26 mouse cellular contexts compared by ENCODE assay signal in genomic region chr4:129050365-129050764, GRCm38 (mm10). TPM values are rescaled to one million over a fixed set of nuclear protein-coding genes. Genes with fewer than 3 reads are reported as not detected.
DNase-seq lines count a peak whose midpoint lies in the region; ATAC-seq and TF ChIP-seq lines count a peak whose summit lies in the region.
"Had no signal": no experiment of that assay in that cellular context is flagged by ENCODE, and none has a peak within 500 bp of the region (broad histone marks: within the 10 kb centered on the region; RNA-seq: fewer than 3 reads in every experiment).

No protein-coding gene starts in this region.

- H3K27ac ChIP-seq in liver, embryonic 12.5 days, result no peak overlapping the region
- no peak overlapping the region for H3K27ac ChIP-seq in liver, embryonic 11.5 days (ENCODE audit: low read depth, low read length)
- H3K27ac ChIP-seq in CH12.LX (ENCODE audit: insufficient read depth, low read depth), result no peak overlapping the region
- peak overlapping the region; percentile 98 for H3K27ac ChIP-seq in hindbrain, embryonic 14.5 days
- peak overlapping the region; percentile 98 for H3K27ac ChIP-seq in midbrain, postnatal 0 days (ENCODE audit: low read depth, low read length)
- H3K27ac ChIP-seq: kidney, embryonic 15.5 days; limb, embryonic 13.5 days; liver, embryonic 15.5 days had no signal

- no peak for TF ChIP-seq CTCF in CH12.LX (conservative IDR thresholded peaks at IDR 0.05 in 1 of 2, IDR thresholded peaks at IDR 0.05 in 1 of 2; ENCODE audit: low read depth in 2 of 2, low read length in 2 of 2)
- no peak for TF ChIP-seq CTCF in midbrain, postnatal 0 days (IDR thresholded peaks at IDR 0.05)

- H3K4me3 ChIP-seq in liver, embryonic 12.5 days, result no peak overlapping the region
- no peak overlapping the region for H3K4me3 ChIP-seq in liver, embryonic 11.5 days (ENCODE audit: low read depth, low read length)
- H3K4me3 ChIP-seq in CH12.LX (replicated peaks in 1 of 3; ENCODE audit: low read depth in 2 of 3, low read length in 2 of 3, poor library complexity in 1 of 3), result no peak overlapping the region
- no peak overlapping the region for H3K4me3 ChIP-seq in hindbrain, embryonic 14.5 days (replicated peaks; ENCODE audit: low read length)
- no peak overlapping the region for H3K4me3 ChIP-seq in midbrain, postnatal 0 days (ENCODE audit: low read depth, low read length)

- H3K36me3 ChIP-seq in liver, embryonic 12.5 days, result no peaks in the 10 kb centered on the region
- H3K36me3 ChIP-seq in liver, embryonic 11.5 days (ENCODE audit: control insufficient read depth, insufficient read depth, low read length), result no peaks in the 10 kb centered on the region
- peaks cover 0 to 7% of the 10 kb centered on the region in 2 experiments for H3K36me3 ChIP-seq in CH12.LX (replicated peaks in 1 of 2; ENCODE audit: control insufficient read depth in 1 of 2, insufficient read depth in 1 of 2, low read length in 1 of 2)
- no peaks in the 10 kb centered on the region for H3K36me3 ChIP-seq in hindbrain, embryonic 14.5 days (replicated peaks; ENCODE audit: control insufficient read depth, insufficient read depth)
- H3K36me3 ChIP-seq in midbrain, postnatal 0 days (ENCODE audit: insufficient read depth, low read length), result no peaks in the 10 kb centered on the region; the same call in 1 of the 2 replicates
- H3K36me3 ChIP-seq: kidney, embryonic 15.5 days; limb, embryonic 13.5 days; liver, embryonic 15.5 days had no signal

- in situ Hi-C loops in CH12.LX (cut with MboI; ENCODE audit: low pct_ligation_motif_present, low pct_unique_long_range_greater_than_20kb, low sequenced_read_pairs), result no loop called here

- H3K27me3 ChIP-seq in liver, embryonic 12.5 days (replicated peaks), result peaks cover 57% of the 10 kb centered on the region
- H3K27me3 ChIP-seq in liver, embryonic 11.5 days (replicated peaks; ENCODE audit: control insufficient read depth, insufficient read depth, low read length), result peaks cover 48% of the 10 kb centered on the region
- H3K27me3 ChIP-seq in CH12.LX (replicated peaks), result no peaks in the 10 kb centered on the region
- peaks cover 14% of the 10 kb centered on the region for H3K27me3 ChIP-seq in hindbrain, embryonic 14.5 days (ENCODE audit: control insufficient read depth, insufficient read depth, low read length)
- H3K27me3 ChIP-seq in midbrain, postnatal 0 days (ENCODE audit: insufficient read depth, low read length), result no peaks in the 10 kb centered on the region

- 65% methylated on average over 4 of the region's 4 CpGs for WGBS in liver, embryonic 12.5 days (ENCODE audit: insufficient replicate concordance)
- WGBS in liver, embryonic 11.5 days, result 74% methylated on average over 4 of the region's 4 CpGs
- 70% methylated on average over 4 of the region's 4 CpGs for WGBS in hindbrain, embryonic 14.5 days
- WGBS in midbrain, postnatal 0 days, result 67% methylated on average over 4 of the region's 4 CpGs

- no peak for TF ChIP-seq RAD21 in CH12.LX (IDR thresholded peaks at IDR 0.05; ENCODE audit: low read depth, low read length)

- H3K4me2 ChIP-seq in liver, embryonic 12.5 days, result peak overlapping the region; percentile 55; the same call in 1 of the 2 replicates
- H3K4me2 ChIP-seq in liver, embryonic 11.5 days, result no peak overlapping the region
- H3K4me2 ChIP-seq in CH12.LX (ENCODE audit: insufficient read depth, low read depth, poor library complexity, severe bottlenecking), result no peak overlapping the region
- peak overlapping the region; percentile 70 for H3K4me2 ChIP-seq in hindbrain, embryonic 14.5 days (replicated peaks)
- no peak overlapping the region for H3K4me2 ChIP-seq in midbrain, postnatal 0 days (ENCODE audit: low read depth, low read length, poor library complexity, severe bottlenecking)

- no peak for TF ChIP-seq POLR2A in CH12.LX (IDR thresholded peaks at IDR 0.05; ENCODE audit: low read depth, low read length)

- H3K9ac ChIP-seq in liver, embryonic 12.5 days, result no peak overlapping the region
- no peak overlapping the region for H3K9ac ChIP-seq in liver, embryonic 11.5 days (ENCODE audit: low read depth, low read length)
- no peak overlapping the region for H3K9ac ChIP-seq in CH12.LX (ENCODE audit: insufficient read depth, low read depth)
- H3K9ac ChIP-seq in hindbrain, embryonic 14.5 days, result no peak overlapping the region; the same call in 1 of the 2 replicates
- H3K9ac ChIP-seq in midbrain, postnatal 0 days (replicated peaks; ENCODE audit: low read length, poor library complexity, severe bottlenecking), result 0 out of 2 replicates have a peak overlapping the region, but pooled peaks have one; percentile 69
- H3K9ac ChIP-seq: kidney, embryonic 15.5 days had no signal

- no peak for ATAC-seq in liver, embryonic 12.5 days
- no peak for ATAC-seq in liver, embryonic 11.5 days (replicated peaks; ENCODE audit: low FRiP score)
- no peak for ATAC-seq in hindbrain, embryonic 14.5 days (ENCODE audit: low FRiP score)
- ATAC-seq in midbrain, postnatal 0 days (ENCODE audit: low FRiP score), result no peak
- ATAC-seq: forebrain, embryonic 16.5 days; intestine, embryonic 16.5 days had no signal

- TF ChIP-seq EP300 in CH12.LX (IDR thresholded peaks at IDR 0.05; ENCODE audit: low read length), result no peak

- DNase-seq in liver, embryonic 11.5 days (ENCODE audit: low spot score), result no peak
- DNase-seq in CH12.LX (ENCODE audit: extremely low read depth), result no peak
- DNase-seq in hindbrain, embryonic 14.5 days (ENCODE audit: low spot score), result no peak
- no peak for DNase-seq in midbrain, postnatal 0 days (ENCODE audit: low spot score)
- DNase-seq in kidney, adult 9 months, result no peak
- no peak for DNase-seq in right cerebral cortex, postnatal 4 days
- DNase-seq: adrenal gland, postnatal 10 days; B cell, adult 2 months; gastrocnemius, postnatal 14 days; heart, adult 11 months; kidney, postnatal 36 days; lung, postnatal 4 days; spleen, adult 18-20 months; thymus, postnatal 14 days had no signal

- no peaks in the 10 kb centered on the region for H3K9me3 ChIP-seq in liver, embryonic 12.5 days (replicated peaks)
- no peaks in the 10 kb centered on the region for H3K9me3 ChIP-seq in liver, embryonic 11.5 days (ENCODE audit: control insufficient read depth, low read length)
- no peaks in the 10 kb centered on the region for H3K9me3 ChIP-seq in CH12.LX (replicated peaks; ENCODE audit: low read length)
- no peaks in the 10 kb centered on the region for H3K9me3 ChIP-seq in hindbrain, embryonic 14.5 days (ENCODE audit: control insufficient read depth, low read length)
- H3K9me3 ChIP-seq in midbrain, postnatal 0 days (ENCODE audit: low read length), result no peaks in the 10 kb centered on the region
- H3K9me3 ChIP-seq: kidney, embryonic 15.5 days; limb, embryonic 13.5 days; liver, embryonic 15.5 days had no signal

- H3K4me1 ChIP-seq in liver, embryonic 12.5 days, result peaks cover 54% of the 10 kb centered on the region
- H3K4me1 ChIP-seq in liver, embryonic 11.5 days (replicated peaks; ENCODE audit: control insufficient read depth, insufficient read depth, low read length), result peaks cover 36% of the 10 kb centered on the region
- H3K4me1 ChIP-seq in CH12.LX (ENCODE audit: control insufficient read depth in 1 of 2, insufficient read depth in 2 of 2), result peaks cover 6 to 34% of the 10 kb centered on the region in 2 experiments; a peak in 3 of 4 replicates
- H3K4me1 ChIP-seq in hindbrain, embryonic 14.5 days (replicated peaks; ENCODE audit: control insufficient read depth, insufficient read depth, low read length), result peaks cover 21% of the 10 kb centered on the region
- H3K4me1 ChIP-seq in midbrain, postnatal 0 days (ENCODE audit: insufficient read depth, low read length), result peaks cover 4% of the 10 kb centered on the region; the same call in 1 of the 2 replicates

- dilution Hi-C loops in CH12.LX (cut with MboI; ENCODE audit: extremely low pct_ligation_motif_present, extremely low pct_unique_long_range_greater_than_20kb, low sequenced_read_pairs), result no loop called here

- H3K79me2 ChIP-seq in CH12.LX (replicated peaks; ENCODE audit: control insufficient read depth, extremely low read depth, insufficient read depth, poor library complexity, severe bottlenecking), result no peaks in the 10 kb centered on the region

TF ChIP-seq in CH12.LX, 34 proteins besides CTCF, POLR2A, EP300 and RAD21:
- no peak for TF ChIP-seq UBTF (IDR thresholded peaks at IDR 0.05; ENCODE audit: low read depth, low read length)
- no peak for TF ChIP-seq MEF2A (IDR thresholded peaks at IDR 0.05; ENCODE audit: borderline replicate concordance, low read depth, low read length)
- TF ChIP-seq ZKSCAN1 (IDR thresholded peaks at IDR 0.05; ENCODE audit: borderline replicate concordance, low read depth, low read length), result peak; percentile 77

RNA-seq across cellular contexts. Expression of gene Rnf19b, which starts 7.7 kb away (rescaled TPM):
- 7.1 TPM in 2 replicates for polyA plus RNA-seq in liver, embryonic 12.5 days (2016; fragmentation: Nextera tagmentation; extraction: Ambion mirVana)
- polyA plus RNA-seq in liver, embryonic 11.5 days (2014; fragmentation: Nextera tagmentation; extraction: Ambion mirVana), result 6.7 and 7.2 TPM in 2 replicates
- total RNA-seq in CH12.LX (2012; rRNA removed) (65.3 and 75.3 TPM in 2 replicates), CH12.LX (2014; rRNA removed) (104 and 111 TPM in 2 replicates)
- 98.3 and 102 TPM in 2 replicates for polyA plus RNA-seq in CH12.LX (2012; ENCODE audit: insufficient read length, low read depth)
- polyA plus RNA-seq in hindbrain, embryonic 14.5 days (2014; fragmentation: Nextera tagmentation; extraction: Ambion mirVana), result 35.5 and 41.1 TPM in 2 replicates
- 138 and 160 TPM in 2 replicates for total RNA-seq in midbrain, postnatal 0 days (2014; rRNA removed)
- polyA plus RNA-seq in midbrain, postnatal 0 days (2015; fragmentation: Nextera tagmentation; extraction: Ambion mirVana), result 34.8 and 40.2 TPM in 2 replicates

RNA-seq across cellular contexts. Expression of gene Tmem54, which starts 55.0 kb away (rescaled TPM):
- 1.9 and 2.0 TPM in 2 replicates for polyA plus RNA-seq in liver, embryonic 12.5 days (2016; fragmentation: Nextera tagmentation; extraction: Ambion mirVana)
- polyA plus RNA-seq in liver, embryonic 11.5 days (2014; fragmentation: Nextera tagmentation; extraction: Ambion mirVana), result 2.3 and 3.3 TPM in 2 replicates
- not detected in 2 replicates for total RNA-seq in CH12.LX (2012; rRNA removed)
- not detected in 2 replicates for total RNA-seq in CH12.LX (2014; rRNA removed)
- not detected in 2 replicates for polyA plus RNA-seq in CH12.LX (2012; ENCODE audit: insufficient read length, low read depth)
- polyA plus RNA-seq in hindbrain, embryonic 14.5 days (2014; fragmentation: Nextera tagmentation; extraction: Ambion mirVana), result 0.33 TPM in 1 of 2 replicates, not detected in the other
- total RNA-seq in midbrain, postnatal 0 days (2014; rRNA removed), result 0.99 TPM in 1 of 2 replicates, not detected in the other
- polyA plus RNA-seq in midbrain, postnatal 0 days (2015; fragmentation: Nextera tagmentation; extraction: Ambion mirVana), result 0.21 TPM in 1 of 2 replicates, not detected in the other
- total RNA-seq: adrenal gland, postnatal 10 days; gastrocnemius, postnatal 14 days; hematopoietic stem cell, adult 5-6 weeks; left cerebral cortex, adult 18-20 months; left cerebral cortex, postnatal 25 days; megakaryocyte-erythroid progenitor cell, adult 5-6 weeks; neutrophil, adult 5-6 weeks had no signal
- polyA plus RNA-seq: forebrain, embryonic 16.5 days; heart, postnatal 0 days had no signal

RNA-seq across cellular contexts. Expression of gene Ak2, which starts 58.6 kb away (rescaled TPM):
- 176 and 179 TPM in 2 replicates for polyA plus RNA-seq in liver, embryonic 12.5 days (2016; fragmentation: Nextera tagmentation; extraction: Ambion mirVana)
- polyA plus RNA-seq in liver, embryonic 11.5 days (2014; fragmentation: Nextera tagmentation; extraction: Ambion mirVana), result 235 and 256 TPM in 2 replicates
- total RNA-seq in CH12.LX (2012; rRNA removed) (269 and 278 TPM in 2 replicates), CH12.LX (2014; rRNA removed) (280 and 293 TPM in 2 replicates)
- polyA plus RNA-seq in CH12.LX (2012; ENCODE audit: insufficient read length, low read depth), result 343 and 363 TPM in 2 replicates
- polyA plus RNA-seq in hindbrain, embryonic 14.5 days (2014; fragmentation: Nextera tagmentation; extraction: Ambion mirVana), result 60.4 and 64.4 TPM in 2 replicates
- total RNA-seq in midbrain, postnatal 0 days (2014; rRNA removed), result 28.8 and 31.0 TPM in 2 replicates
- 66.0 and 67.1 TPM in 2 replicates for polyA plus RNA-seq in midbrain, postnatal 0 days (2015; fragmentation: Nextera tagmentation; extraction: Ambion mirVana)

Comparison
In these comparisons a context has a peak if more than half of its experiments do, and no peak if none do; other contexts are left out.
1. H3K4me2 ChIP-seq: peak in liver, embryonic 12.5 days (single experiment) and hindbrain, embryonic 14.5 days (single experiment); none in liver, embryonic 11.5 days (single experiment), CH12.LX (single experiment) and midbrain, postnatal 0 days (single experiment).
2. H3K27ac ChIP-seq: peak in hindbrain, embryonic 14.5 days (single experiment) and midbrain, postnatal 0 days (single experiment); none in liver, embryonic 12.5 days (single experiment), liver, embryonic 11.5 days (single experiment) and CH12.LX (single experiment).